Mouse (Mus musculus) cerebellum, postnatal 4 days (tissue): ENCODE results near the gene Hmgn5.

ENCODE experiments used
- DNase-seq, 2 experiments: peaks; one replicate each; pipeline ENCODE4 v3.0.0; 2022; ENCODE audit warnings: low spot score in 2 of 2, mixed read lengths in 1 of 2

The Hmgn5 gene

GRCm38 (mm10) chrX:109013283-109013682 is at the start of gene Hmgn5:
Hmgn5 (minus strand) TSS chrX:109013404.
- DNase-seq = peak; percentile 82 to 93

- no peak for DNase-seq
These were observed 34.6 kb upstream of the Hmgn5 start for GRCm38 (mm10) chrX:109047773-109048172.

- DNase-seq = no peak
These were observed 13.0 kb upstream of the Hmgn5 start for GRCm38 (mm10) chrX:109026224-109026623.

GRCm38 (mm10) chrX:109020858-109021257 is 7.7 kb upstream of the Hmgn5 start:
- no peak for DNase-seq

GRCm38 (mm10) chrX:109014166-109014565 is 962 bp upstream of the Hmgn5 start:
- no peak for DNase-seq

- peak in 1 of 2 experiments; percentile 14 for DNase-seq
These were observed 482 bp upstream of the Hmgn5 start for GRCm38 (mm10) chrX:109013686-109014085.

GRCm38 (mm10) chrX:109012371-109013031 is 703 bp downstream of the Hmgn5 start:
- peak in 1 of 2 experiments; percentile 26 for DNase-seq

GRCm38 (mm10) chrX:109011611-109012185 is 1.5 kb downstream of the Hmgn5 start:
- no peak for DNase-seq

- no peak for DNase-seq
These were observed 11.9 kb downstream of the Hmgn5 start for GRCm38 (mm10) chrX:109001277-109001676.
